Mouse (Mus musculus): ENCODE measurements around the gene Irf2bpl. TPM values are rescaled to one million over a fixed set of nuclear protein-coding genes. Genes with fewer than 3 reads are reported as not detected.

Irf2bpl gene
- total RNA-seq, 2 experiments from 2014 or later = 20.3 to 24.8 TPM

- peak; percentile 76 for DNase-seq (ENCODE audit: low spot score)
Measured at GRCm38 (mm10) chr12:86899461-86900179, 15.0 kb upstream of the Irf2bpl start.

GRCm38 (mm10) chr12:86898448-86898847 is 13.8 kb upstream of the Irf2bpl start:
- DNase-seq (ENCODE audit: low spot score) = no peak

DNA sequence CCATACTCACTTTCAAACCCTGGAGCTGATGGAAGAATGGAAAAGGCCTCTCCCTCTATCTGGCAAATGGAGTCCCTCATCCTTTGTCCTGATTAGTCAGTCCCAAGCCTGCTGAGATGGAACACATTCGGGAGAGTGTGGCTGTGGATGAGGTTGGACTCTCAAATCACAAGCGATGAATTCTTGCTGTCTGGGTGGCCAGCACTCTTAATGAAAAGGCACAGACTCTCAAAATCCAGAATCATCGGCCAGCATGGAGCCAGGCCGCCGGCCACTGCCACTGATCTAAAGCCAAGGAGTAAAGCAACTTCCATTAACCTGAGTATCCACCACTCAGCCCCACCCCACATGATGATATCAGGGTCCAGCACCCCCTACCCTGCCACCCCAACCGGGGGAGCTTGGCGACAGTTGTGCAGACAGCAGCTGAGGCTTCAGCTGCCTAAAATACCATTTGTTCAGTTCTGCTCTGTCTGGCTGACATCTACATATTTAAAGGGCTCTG is 13.2 kb upstream of the Irf2bpl start:
- no peak for DNase-seq (ENCODE audit: low spot score)

DNA sequence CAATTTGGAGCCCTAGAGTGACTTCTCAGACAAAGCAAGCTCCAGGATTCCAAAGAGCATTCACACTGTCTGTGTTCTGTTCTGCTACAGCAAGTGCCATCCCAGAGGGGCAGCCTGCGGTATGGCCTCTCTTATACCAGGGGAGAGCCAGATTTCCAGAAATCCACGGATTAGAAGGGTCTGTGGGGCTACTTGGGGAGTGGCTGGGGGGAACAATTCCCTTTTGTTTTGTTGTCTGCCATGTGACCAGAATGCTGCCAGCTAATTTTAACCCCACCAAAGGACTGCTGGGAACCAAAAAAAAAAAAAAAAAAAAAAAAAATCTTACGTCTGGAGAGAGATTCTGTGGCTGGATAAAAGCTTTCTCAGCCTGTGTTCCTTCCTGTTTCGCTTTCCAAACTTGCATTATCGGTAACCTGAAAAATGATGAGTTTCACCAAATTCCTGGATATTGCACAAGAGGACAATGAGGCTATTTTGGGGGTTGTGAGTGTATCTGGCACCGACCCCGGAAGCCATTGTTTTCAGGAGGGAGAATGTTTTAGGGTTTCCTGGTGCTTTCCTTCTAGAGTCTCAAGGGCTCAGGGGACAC is 12.4 kb upstream of the Irf2bpl start:
- DNase-seq (ENCODE audit: low spot score) = peak; percentile 74

GRCm38 (mm10) chr12:86896441-86896890 is 11.9 kb upstream of the Irf2bpl start:
- DNase-seq (ENCODE audit: low spot score) = peak; percentile 62

DNA sequence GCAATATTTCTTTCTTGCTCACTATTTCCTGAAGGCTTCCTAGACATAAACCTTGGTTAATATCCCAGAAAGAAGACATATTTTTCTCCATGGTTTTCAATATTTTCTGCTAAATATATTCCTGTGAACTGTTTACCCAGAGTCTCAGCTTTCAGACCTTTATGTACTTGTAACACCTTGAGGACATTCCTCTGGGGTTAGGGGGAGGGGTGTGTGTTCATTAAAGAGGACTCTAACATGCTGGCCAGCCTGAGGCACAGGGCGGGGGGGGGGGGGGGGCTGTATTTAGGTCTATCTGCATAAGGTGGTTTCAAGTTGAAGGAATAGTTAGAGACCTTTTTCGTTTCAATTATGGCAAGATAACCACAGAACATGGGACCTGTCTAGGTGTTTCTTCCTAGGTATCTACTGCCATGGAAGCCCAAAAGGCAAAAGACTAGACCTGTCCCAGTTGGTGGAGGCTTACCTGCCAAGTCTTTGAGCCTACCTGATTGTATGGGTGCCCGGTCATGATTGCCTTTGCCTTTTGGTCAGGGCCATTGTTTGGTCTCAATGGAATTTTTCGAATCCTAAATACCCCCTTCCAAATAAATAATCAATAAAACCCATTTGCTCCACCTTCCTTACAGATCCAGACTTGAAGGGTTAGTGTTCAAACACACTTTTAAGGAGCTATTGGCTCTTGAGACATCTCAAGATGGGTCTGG is 11.3 kb upstream of the Irf2bpl start:
- no peak for DNase-seq (ENCODE audit: low spot score)

- DNase-seq (ENCODE audit: low spot score) = no peak
Measured at GRCm38 (mm10) chr12:86894841-86895428, 10.3 kb upstream of the Irf2bpl start.

- peak; percentile 96 for DNase-seq (ENCODE audit: low spot score)
Measured at GRCm38 (mm10) chr12:86894184-86894839, 9.7 kb upstream of the Irf2bpl start.

DNA sequence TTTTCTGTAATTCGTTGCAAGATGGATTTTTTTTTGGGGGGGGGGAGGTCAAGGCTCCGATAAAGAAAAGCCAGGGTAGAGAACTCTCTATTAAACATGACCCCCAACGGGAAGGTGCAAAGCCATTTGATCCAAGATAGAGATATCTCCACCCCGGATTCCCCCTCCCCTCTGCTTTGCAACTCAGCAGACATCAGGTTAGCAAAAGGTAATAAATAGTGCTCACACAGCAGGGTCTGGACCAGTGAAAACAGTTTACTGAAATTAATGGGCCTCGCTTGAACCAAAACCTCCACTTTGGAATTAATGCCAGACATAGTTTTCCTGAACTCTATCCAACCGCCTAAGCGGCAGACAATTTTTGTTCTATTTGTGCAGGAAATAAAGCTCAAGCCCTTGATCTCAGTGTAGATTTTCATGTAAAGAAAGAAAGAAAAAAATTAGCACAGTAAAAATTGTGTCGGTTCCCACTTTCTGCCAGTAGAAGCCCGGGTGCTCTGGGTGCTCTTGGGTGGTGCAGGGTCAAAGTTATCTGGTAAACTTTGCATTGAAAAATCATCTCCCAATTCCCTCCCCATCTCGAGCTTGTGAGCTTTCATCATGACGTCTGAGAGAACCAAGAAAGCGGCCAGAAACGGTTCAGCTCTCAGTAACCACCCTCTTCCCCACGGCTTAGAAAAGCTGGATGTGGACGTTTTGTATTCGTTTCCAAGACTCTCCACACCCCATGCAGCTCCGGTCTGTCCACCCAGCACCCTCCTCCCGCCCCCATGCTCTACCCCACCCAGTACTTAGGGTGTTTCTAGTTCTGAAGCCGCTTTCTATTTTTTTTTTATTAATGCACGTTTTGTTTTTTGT is 9.0 kb upstream of the Irf2bpl start:
- DNase-seq (ENCODE audit: low spot score) = peak; percentile 66

DNA sequence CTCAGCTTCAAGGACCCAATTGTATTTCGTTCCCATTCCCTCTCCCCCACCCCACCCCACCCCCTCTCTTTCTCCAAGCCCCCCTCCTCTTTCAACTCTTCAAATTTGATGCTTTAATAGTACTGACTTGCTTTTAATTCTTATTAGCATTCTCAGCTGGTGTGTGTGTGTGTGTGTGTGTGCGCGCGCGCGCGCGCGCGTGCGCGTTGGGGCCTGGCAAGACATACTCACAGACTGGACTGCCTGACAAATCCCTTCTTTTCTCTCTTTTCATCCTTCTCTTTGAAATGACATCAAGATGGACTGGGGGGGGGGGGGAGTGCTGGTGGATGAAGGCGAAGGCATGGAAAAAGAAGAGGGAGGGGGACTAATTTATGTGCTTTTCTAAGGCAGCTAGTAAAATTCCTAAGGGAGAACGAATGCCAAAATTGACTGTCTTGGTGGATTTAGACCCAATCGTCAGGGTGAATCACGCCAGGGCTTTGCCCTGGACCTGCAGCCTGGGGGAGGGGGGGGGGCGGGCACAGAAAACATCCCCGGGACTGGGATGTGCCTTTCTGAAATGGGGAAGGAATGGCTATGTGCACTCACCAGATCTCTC is 8.2 kb upstream of the Irf2bpl start:
- DNase-seq (ENCODE audit: low spot score) = no peak

DNA sequence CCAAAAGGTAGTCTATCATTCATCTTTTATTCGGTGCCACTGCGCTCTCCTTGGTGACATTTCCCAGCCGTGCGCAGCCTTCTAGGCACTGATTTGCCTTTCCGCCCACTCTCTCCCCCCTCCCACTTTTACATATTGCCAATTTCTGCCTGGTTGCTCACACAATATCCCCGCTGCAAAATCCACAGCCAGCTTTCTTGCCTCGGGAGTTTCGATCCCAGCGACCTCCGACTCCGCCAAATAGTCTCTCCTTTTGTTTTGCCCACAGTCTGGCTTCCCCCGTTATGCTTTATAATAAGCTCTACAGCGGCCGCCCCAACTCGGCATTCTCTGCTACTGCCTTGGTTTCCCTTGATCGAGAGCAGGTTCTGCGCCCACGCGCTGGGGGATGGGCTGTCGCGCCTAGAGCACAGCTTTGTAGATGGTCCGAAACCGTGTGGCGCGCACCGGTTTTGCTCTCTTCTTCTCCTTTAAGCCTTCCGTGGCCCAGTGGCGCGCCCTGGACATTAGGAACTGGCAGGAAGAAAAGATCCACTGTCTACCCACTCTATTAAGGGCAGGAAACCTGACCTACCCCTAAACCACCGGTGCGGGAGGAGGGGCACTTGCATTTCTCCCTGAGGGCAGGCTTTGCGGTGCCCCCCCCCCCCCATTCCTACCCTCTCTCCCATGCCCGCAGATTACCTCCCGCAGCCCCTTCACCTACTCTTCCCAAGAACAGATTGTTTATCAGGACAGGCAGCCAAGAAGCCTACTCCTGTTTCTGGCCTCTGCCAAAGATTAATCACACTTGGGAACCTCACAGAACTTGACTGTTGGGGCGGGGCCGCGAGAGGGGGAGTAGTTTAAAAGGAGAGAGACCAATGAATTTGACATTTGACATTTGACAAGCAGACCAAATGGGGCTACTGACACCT is 7.4 kb upstream of the Irf2bpl start:
- peak; percentile 96 for DNase-seq (ENCODE audit: low spot score)

DNA sequence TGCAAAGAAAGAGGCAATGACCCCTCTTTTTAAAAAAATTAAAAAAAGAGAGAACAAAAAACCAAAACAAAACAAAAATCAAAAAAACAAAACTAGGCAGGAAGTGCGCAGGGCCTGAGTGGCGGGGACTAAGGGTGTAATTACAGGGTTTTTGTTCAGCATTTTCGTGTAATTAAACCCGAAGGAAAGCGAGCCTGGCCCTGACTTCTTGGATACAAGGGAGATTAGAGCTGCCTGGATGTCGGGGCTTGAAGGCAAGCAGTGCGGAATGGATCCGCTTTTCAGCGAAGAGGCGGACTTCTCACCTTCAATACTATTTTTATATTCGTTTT is 6.8 kb upstream of the Irf2bpl start:
- DNase-seq (ENCODE audit: low spot score) = no peak

DNA sequence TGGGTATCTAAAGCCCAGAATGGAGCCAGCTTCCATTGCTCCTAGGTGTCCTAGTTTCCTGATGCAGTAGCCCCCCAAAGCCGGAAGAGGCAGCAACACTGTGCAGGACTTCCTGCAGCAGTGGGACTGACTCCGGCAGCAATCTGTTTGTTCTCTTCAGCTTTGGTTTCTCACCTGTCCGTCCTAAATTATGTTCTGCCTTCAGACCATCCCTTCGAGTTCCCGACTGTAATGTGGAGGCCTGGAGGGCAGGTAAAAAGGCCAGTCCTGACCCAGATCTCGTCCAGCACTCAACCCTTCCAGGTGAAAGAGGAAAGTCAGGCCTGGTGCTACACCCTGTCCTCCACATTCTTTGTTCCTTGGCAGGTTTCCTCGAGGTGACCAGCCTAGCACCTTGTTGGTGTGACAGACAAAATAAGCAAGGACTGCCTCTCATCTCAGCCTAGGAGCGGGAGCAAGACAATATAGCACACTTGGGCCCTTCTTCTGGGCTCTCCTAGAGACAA is 6.3 kb upstream of the Irf2bpl start:
- DNase-seq (ENCODE audit: low spot score) = no peak

- DNase-seq (ENCODE audit: low spot score) = no peak
Measured at GRCm38 (mm10) chr12:86890091-86890720, 5.6 kb upstream of the Irf2bpl start.

DNA sequence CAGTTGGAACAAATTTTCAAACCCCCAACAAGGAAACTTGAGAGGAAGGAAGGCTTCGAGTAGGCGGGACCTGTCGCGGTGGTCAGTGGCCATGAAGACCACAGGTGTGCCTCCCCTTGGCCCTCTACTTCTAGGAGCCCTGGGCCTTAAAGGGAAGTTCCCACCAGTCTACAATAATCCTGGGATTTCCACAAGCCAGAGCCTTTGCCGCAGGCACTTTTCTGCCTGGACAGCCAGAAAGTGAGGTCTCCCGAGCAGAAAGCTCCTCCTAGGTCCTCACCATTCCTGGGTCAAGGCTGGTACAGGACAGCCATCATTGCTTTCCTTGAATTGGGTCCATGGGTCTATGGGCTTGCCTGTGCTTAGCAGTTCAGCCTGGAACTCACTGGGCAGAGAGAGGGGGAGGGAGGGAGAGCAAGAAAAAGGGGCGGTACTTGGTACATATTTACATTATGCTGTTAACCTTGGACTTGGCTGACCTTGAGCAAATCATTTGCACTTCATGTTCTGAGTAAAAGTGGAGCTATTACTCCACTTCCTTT is 4.6 kb upstream of the Irf2bpl start:
- no peak for DNase-seq (ENCODE audit: low spot score)

DNA sequence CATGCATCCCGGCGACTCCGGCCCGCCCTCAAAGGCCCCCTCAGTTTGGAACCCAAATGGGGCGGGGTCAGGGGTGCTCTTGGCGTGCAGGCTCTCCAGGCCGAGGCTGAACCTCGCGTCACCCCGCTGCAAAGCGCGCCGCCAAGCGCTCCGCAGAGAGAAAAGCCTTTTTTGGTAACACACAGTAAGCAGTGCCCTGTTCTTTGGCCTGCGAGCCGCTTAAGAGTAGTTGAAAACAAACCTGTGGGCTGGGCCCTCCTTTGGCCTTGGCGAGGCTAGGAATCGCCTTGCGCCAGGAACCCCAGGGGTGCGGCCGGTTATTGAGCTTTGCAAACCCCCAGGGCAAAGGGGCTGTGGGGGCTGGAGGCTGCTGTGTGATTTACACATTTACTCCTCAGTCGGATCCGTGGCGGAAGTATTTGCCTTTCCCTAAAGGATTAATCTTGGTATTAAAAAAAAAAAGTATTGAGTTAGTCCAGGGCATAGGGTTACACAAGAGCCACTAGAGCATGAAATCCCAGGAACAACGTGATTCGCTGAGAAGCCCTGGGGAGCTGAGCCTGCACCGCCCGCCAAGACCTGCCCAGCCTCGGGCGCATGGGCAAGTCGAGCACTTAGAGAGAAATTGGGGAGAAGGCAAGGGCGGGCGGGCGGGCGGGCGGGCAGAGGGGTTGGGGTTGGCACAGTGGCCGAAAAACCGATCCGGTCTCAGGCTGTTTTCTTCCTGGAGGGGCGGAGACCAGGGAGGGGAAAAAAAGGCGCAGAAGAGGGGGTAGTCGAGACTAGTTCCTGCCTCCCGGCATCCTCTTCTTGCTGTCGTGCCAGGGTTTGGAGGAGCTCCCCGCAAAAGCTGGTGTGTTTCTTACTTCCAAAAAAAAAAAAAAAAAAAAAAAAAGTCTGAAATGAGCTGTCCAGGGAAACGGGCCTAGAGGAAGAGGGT is 3.8 kb upstream of the Irf2bpl start:
- DNase-seq (ENCODE audit: low spot score) = peak; percentile 88

Measured in gastrocnemius, adult 18-20 months (tissue).